Mouse (Mus musculus): ENCODE measurements around the gene Grn. TPM values are rescaled to one million over a fixed set of nuclear protein-coding genes. Genes with fewer than 3 reads are reported as not detected.

The Grn gene
- total RNA-seq, 2 experiments from 2014 or later: 82.0 to 98.0 TPM

DNA sequence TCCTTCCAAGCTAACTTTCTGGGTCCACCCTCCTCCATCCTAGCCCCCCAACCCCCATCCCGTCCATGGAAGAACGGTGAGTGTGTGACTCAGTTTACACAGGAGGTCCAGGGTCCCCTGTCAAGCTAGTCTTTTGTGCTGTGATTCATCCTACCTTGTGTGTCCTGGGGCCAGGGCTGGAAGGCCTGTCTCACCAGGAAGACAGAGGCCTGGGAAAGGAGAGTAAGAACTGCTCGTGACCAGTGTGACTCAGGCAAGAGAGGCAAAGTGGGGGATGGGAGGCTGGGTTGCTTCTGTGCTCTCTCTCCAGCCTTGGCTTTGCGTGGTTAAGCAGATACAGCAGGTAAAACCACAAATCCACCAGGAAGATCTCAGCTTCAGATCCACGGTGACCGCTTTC, 5.4 kb upstream of the Grn start:
- DNase-seq: no peak

DNA sequence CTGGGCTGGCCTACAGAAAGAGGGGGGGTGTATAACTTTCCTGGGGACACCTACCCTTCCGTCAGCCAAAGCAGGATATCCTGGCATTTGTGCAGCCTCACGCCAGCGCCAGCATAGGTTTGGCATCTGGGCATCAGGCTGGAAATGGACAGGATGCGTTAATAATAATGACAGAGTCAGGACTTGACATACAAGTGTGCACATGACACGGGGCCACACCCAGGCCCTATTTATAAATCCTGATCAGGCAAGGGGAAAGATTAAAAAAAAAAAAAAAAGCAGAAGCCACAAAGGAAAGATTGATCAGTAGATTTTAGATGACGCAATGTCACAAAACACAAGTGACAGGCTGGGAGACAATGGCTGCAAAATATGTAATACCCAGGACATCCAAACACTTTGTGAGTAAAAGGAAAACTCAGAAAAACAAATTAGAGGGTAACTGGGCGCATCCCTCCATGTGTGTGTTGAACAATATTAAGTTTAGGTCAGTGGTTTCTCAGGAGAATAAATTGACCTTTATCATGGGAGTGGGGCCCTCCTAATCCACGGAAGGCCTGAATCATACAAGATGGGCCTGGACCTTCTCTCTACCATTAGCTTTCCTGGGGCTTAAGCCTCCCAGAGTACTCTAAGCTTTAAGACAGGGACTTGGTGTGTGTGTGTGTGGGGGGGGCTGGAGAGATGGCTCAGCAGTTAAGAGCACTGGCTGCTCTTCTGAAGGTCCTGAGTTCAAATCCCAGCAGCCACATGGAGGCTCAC, 4.4 kb upstream of the Grn start:
- DNase-seq: no peak

- DNase-seq: peak in 1 of 2 experiments; percentile 47
Measured at GRCm38 (mm10) chr11:102428981-102429540, 1.1 kb upstream of the Grn start.

DNA sequence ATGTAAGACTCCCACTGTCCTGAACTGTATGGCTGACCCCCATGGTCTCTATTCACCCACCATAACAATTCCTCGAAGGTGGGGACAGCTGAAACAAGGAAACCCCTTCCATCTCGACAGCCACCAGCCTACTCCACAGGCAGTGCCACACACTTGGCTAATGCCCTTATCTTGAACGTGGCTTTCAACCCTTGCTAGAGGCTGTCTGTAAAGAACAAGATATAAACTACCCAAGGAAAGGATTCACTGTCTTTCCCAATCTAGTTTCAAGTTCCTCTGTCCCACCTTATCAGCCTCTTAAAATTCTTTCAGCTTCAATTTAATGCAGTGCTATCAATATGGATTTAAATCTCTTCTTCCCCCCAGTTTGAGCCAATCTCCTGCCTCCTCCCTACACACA, 564 bp upstream of the Grn start:
- no peak for DNase-seq

GRCm38 (mm10) chr11:102431018-102431645, 1.0 kb downstream of the Grn start:
- DNase-seq: peak; percentile 87 to 92

- peak in 1 of 2 experiments; percentile 27 for DNase-seq
Measured at GRCm38 (mm10) chr11:102431728-102432114, 1.6 kb downstream of the Grn start.

- peak; percentile 50 to 76 for DNase-seq
Measured at GRCm38 (mm10) chr11:102432115-102432843, 2.2 kb downstream of the Grn start.

GRCm38 (mm10) chr11:102432896-102433295, 2.8 kb downstream of the Grn start:
- DNase-seq: peak; percentile 84 to 92

DNA sequence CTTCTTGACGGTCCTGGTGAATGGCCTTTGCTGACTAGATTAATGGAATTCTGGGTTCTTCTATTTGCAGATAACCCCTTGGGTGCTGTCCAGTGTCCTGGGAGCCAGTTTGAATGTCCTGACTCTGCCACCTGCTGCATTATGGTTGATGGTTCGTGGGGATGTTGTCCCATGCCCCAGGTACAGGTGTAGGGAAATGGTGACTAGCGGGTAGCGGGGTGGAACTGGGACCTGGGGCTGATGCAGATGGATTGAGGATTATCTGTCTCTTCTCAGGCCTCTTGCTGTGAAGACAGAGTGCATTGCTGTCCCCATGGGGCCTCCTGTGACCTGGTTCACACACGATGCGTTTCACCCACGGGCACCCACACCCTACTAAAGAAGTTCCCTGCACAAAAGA, 3.8 kb downstream of the Grn start:
- DNase-seq: peak in 1 of 2 experiments; percentile 23

- peak; percentile 85 to 93 for DNase-seq
Measured at GRCm38 (mm10) chr11:102434406-102434805, 4.3 kb downstream of the Grn start.

GRCm38 (mm10) chr11:102434816-102435705, 4.9 kb downstream of the Grn start:
- no peak for DNase-seq

- DNase-seq: peak; percentile 57 to 59
Measured at GRCm38 (mm10) chr11:102435754-102436470, 5.8 kb downstream of the Grn start.

DNA sequence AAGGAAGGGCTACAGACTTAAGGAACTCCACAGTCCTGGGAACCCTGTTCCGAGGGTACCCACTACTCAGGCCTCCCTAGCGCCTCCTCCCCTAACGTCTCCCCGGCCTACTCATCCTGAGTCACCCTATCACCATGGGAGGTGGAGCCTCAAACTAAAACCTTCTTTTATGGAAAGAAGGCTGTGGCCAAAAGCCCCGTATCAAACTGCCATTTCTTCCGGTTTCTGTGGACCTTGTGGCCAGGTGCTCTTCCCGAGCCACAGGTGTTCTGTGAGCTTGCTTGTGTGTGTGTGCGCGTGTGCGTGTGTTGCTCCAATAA, 6.3 kb downstream of the Grn start:
- no peak for DNase-seq

GRCm38 (mm10) chr11:102437120-102438061, 7.3 kb downstream of the Grn start:
- DNase-seq: peak; percentile 54 to 57

GRCm38 (mm10) chr11:102438212-102439092, 8.3 kb downstream of the Grn start:
- DNase-seq: peak; percentile 68 to 85

DNA sequence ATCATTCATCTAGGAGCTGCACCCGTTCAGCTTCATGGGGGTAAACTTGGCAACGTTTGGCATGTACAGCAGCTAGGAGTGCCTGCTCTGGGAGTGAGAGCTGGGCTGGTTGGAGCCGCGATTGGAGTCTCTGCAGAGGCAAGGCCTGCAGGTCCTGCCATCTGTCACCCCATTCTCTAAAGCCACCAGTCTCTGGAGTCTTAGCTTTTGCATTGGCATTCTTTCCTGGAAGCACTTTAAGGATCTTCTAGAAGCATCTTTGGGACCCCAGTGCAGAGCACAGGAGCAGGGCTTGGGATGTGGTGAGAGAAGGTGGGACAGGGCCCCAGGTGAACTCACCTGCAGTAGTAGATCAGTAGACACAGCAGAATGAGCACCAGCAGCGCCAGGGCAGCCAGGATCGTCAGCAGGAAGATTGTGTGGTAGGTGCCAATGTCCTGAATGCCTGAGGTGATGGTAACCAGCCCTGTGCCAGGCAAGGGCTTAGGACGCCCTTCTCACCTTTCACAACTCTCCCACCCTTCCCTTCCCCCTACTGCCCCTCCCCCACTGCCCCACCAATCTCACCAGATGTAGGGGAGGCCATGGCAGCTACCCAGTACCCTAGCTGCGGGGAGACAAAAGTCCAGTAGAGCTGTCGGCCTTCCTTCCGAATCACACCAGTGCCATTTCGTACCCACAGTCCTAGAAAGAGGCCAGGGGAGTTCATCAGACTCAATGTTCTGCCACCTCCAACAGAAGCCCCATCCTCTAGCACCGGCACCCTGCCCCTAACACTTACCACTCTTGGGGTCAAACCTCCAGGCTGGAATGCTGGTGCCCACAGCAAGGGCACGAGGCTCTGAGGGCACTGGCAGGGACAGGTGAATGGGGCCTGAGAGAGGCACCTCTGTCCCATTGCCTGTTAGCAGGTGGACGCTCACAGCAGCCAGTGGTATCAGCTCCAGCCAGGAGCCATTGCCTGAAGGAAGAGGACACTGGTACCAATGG, 9.3 kb downstream of the Grn start:
- no peak for DNase-seq

DNA sequence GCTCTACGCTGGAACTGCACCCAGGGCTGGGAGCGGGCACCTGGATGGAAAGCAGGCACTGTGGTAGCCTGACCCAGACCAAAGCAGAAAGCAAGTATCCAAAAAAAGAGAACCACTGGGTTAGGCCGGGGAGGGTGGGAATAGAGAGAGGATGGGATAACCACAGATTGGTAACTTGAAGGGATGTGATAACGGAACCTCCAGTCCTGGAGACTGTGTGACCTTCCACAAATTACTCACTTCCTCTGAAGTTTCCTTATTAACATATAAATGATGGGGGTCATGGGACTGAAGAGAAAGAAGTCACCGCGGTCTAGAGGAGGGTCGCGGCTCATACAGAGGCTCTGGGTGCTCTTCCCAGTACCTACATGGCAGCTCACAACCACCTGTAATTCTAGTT, 10.1 kb downstream of the Grn start:
- no peak for DNase-seq

- DNase-seq: no peak
Measured at GRCm38 (mm10) chr11:102441434-102441833, 11.3 kb downstream of the Grn start.
